Mouse (Mus musculus) midbrain, embryonic 16.5 days (tissue): ENCODE data around the gene Set. TPM values are rescaled to one million over a fixed set of nuclear protein-coding genes. Genes with fewer than 3 reads are reported as not detected.

ENCODE experiments used
- ATAC-seq: fragments of 200-750 bp; cut with Nextera tagmentation; 2 replicates; pipeline ENCODE4 v1.8.0; 2017; ENCODE audit warnings: moderate TSS enrichment
- H3K27ac ChIP-seq: fragments of 300-500 bp; sonication (generic); 2 replicates; pipeline ENCODE4 v1.5.1; 2014; ENCODE audit warnings: mild to moderate bottlenecking, low read length, mixed read lengths
- H3K27me3 ChIP-seq: fragments of 300-500 bp; sonication (generic); 2 replicates; pipeline ENCODE4 v1.6.1; 2014; ENCODE audit warnings: low read depth, low read length, mixed read lengths; ENCODE audit not compliant: control insufficient read depth, insufficient read depth
- H3K36me3 ChIP-seq: fragments of 300-500 bp; sonication (generic); 2 replicates; pipeline ENCODE4 v1.6.1; 2014; ENCODE audit warnings: mild to moderate bottlenecking, low read length, moderate library complexity, mixed read lengths; ENCODE audit not compliant: control insufficient read depth, insufficient read depth
- H3K4me1 ChIP-seq: fragments of 300-500 bp; sonication (generic); 2 replicates; pipeline ENCODE4 v1.6.1; 2014; ENCODE audit warnings: mild to moderate bottlenecking, low read length, mixed read lengths; ENCODE audit not compliant: control insufficient read depth, insufficient read depth
- H3K4me2 ChIP-seq: fragments of 300-500 bp; sonication (generic); 2 replicates; pipeline ENCODE4 v1.6.1; 2014; ENCODE audit warnings: mild to moderate bottlenecking, low read length, mixed read lengths
- H3K4me3 ChIP-seq: fragments of 300-500 bp; sonication (generic); 2 replicates; pipeline ENCODE4 v1.5.1; 2014; ENCODE audit warnings: low read depth, mild to moderate bottlenecking, low read length, moderate library complexity, mixed read lengths
- H3K9ac ChIP-seq: fragments of 300-500 bp; sonication (generic); 2 replicates; pipeline ENCODE4 v1.6.1; 2014; ENCODE audit warnings: low read depth, low read length, mixed read lengths
- H3K9me3 ChIP-seq: fragments of 300-500 bp; sonication (generic); replicated peaks from 2 replicates; pipeline ENCODE4 v1.6.1; 2014; ENCODE audit warnings: mild to moderate bottlenecking, low read length, mixed read lengths; ENCODE audit not compliant: control insufficient read depth, poor library complexity, severe bottlenecking
- WGBS: fragments of 180-500 bp; shearing (Covaris S2); extraction: QIAGEN DNeasy Blood & Tissue Kit; methylation state at CpG from one replicate; pipeline ENCODE4 v1.1.7; 2014; 5-methylcytosine and 5-hydroxymethylcytosine counted together
- polyA plus RNA-seq: library from polyadenylated mRNA; unstranded; fragments of >200 nt; fragmentation: Nextera tagmentation; extraction: Ambion mirVana; gene quantifications from 2 replicates; pipeline ENCODE4 v1.2.1, GENCODE M21; 2015

Set gene
- polyA plus RNA-seq, 1 experiment from 2014 or later = 314 TPM

DNA sequence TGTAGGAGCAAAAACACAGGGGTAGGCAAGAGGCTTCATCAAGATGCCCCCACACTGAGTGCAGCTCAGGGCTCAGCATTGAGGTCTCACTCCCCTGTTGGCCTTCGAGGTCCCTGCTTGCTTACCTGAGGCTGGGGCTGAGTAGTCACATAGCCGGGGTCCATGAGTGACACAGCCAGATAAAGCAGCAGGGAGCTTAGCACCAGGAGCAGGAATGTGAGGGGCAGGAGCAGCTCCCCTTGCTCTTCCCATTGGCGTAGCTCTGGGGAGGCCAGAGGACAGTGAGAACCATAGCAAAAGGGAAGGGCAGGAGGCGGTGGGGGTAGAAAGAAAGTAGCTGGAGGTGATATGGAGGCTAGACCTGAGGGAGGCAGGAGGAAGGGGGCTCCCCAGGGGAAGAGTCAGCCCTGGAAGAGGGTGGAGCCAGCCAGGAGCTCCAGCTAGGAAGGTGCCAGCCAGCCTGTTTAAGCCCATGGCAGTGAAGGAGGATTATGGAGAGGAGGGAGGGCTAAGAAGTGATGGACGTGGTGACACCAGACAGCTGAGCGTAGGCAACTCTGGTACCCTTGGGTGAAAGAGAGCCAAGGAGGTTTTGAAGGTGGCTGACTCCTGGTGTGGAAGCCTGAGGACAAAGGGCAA lies 35.2 kb downstream of the Set start:
- Histone ChIP-seq H3K27me3 (no peaks in the 10 kb centered on the region), H3K4me1 (peaks cover 12% of the 10 kb centered on the region), H3K36me3 (peaks cover 3% of the 10 kb centered on the region; the same call in 1 of the 2 replicates), H3K4me2 (peak overlapping the region; percentile 93), H3K9ac (no peak overlapping the region), H3K4me3 (peak overlapping the region; percentile 65; the same call in 1 of the 2 replicates), H3K9me3 (no peaks in the 10 kb centered on the region), H3K27ac (no peak overlapping the region)
- no peak for ATAC-seq
- WGBS = 57% methylated on average over 6 of the region's 6 CpGs

GRCm38 (mm10) chr2:30093471-30094207 lies 36.5 kb downstream of the Set start, which contains the start of gene Zdhhc12:
Gene Zdhhc12, minus strand, starts transcription at chr2:30093648.
- peaks cover 12% of the 10 kb centered on the region for H3K4me1 ChIP-seq
- no peaks in the 10 kb centered on the region for H3K27me3 ChIP-seq
- ATAC-seq = peak; percentile 97
- H3K9me3 ChIP-seq = no peaks in the 10 kb centered on the region
- H3K4me2 ChIP-seq = peak within 1 kb of the TSS; percentile 93
- 0% methylated on average over 49 of the region's 51 CpGs for WGBS
- H3K9ac ChIP-seq = peak within 1 kb of the TSS; percentile 71
- H3K36me3 ChIP-seq = peaks cover 6% of the 10 kb centered on the region; the same call in 1 of the 2 replicates
- peak within 1 kb of the TSS; percentile 57 for H3K27ac ChIP-seq
- H3K4me3 ChIP-seq = peak within 1 kb of the TSS; percentile 65

DNA sequence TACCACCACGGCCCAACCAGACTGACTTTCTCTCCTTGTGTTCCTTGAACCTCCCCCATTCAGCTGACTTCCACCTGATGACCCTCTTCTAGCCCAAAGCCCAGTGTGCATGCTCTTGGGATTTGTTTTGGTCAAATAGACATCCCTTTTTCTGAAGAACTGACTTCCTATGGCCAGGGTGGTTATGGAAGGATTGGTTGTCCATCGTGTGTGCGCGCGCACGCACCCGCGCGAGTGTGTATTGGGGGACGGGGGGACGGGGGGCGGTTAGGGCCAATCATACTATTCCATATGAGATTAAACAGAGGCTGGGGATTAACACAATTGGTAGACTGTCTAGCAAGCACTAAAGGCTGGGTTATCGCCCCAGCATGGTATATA lies 37.0 kb downstream of the Set start:
- H3K27me3 ChIP-seq = no peaks in the 10 kb centered on the region
- WGBS = 3% methylated on average over 13 of the region's 13 CpGs
- no peaks in the 10 kb centered on the region for H3K9me3 ChIP-seq
- peak overlapping the region; percentile 93 for H3K4me2 ChIP-seq
- peaks cover 6% of the 10 kb centered on the region; the same call in 1 of the 2 replicates for H3K36me3 ChIP-seq
- peak; percentile 7 for ATAC-seq
- peak overlapping the region; percentile 71 for H3K9ac ChIP-seq
- peak overlapping the region; percentile 57 for H3K27ac ChIP-seq
- H3K4me1 ChIP-seq = peaks cover 12% of the 10 kb centered on the region
- peak overlapping the region; percentile 65 for H3K4me3 ChIP-seq

GRCm38 (mm10) chr2:30095882-30096527 lies 38.8 kb downstream of the Set start:
- no peak overlapping the region for H3K9ac ChIP-seq
- no peak overlapping the region for H3K4me3 ChIP-seq
- no peak overlapping the region for H3K4me2 ChIP-seq
- 85% methylated on average over 2 of the region's 2 CpGs for WGBS
- no peaks in the 10 kb centered on the region for H3K9me3 ChIP-seq
- H3K36me3 ChIP-seq = peaks cover 8% of the 10 kb centered on the region; the same call in 1 of the 2 replicates
- H3K27ac ChIP-seq = no peak overlapping the region
- no peak for ATAC-seq
- no peaks in the 10 kb centered on the region for H3K27me3 ChIP-seq
- H3K4me1 ChIP-seq = peaks cover 12% of the 10 kb centered on the region

DNA sequence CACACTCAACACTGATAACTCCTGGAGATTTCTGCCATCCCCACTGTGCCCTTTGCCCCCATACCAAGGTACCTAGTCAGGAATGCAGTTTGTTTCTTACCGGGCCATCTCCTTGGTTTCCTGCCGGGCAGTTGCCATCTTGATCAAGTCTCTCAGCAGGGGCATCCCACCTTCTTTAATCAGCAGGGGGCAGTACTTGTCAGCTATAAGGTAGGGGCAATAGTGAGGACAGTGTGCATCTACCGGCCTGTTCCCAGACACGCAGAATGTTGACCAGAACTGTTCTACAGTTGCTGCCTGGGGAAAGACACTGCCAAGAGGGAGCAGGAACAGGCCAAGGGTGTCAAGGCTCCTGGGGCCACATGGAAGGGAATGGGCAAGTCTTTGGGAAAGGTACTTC lies 43.0 kb downstream of the Set start:
- ATAC-seq = no peak
- peaks cover 21% of the 10 kb centered on the region for H3K36me3 ChIP-seq

GRCm38 (mm10) chr2:30106364-30106763 lies 49.2 kb downstream of the Set start:
- H3K36me3 ChIP-seq = peaks cover 45% of the 10 kb centered on the region
- H3K27me3 ChIP-seq = no peaks in the 10 kb centered on the region
- H3K27ac ChIP-seq = no peak overlapping the region
- no peak overlapping the region for H3K9ac ChIP-seq
- no peaks in the 10 kb centered on the region for H3K9me3 ChIP-seq
- no peak overlapping the region for H3K4me3 ChIP-seq
- no peak for ATAC-seq
- no peak overlapping the region for H3K4me2 ChIP-seq
- H3K4me1 ChIP-seq = no peaks in the 10 kb centered on the region

More for the DNA sequence above, 43.0 kb downstream of the Set start:
- no peak overlapping the region for H3K9ac ChIP-seq
- H3K4me2 ChIP-seq = no peak overlapping the region
- no peaks in the 10 kb centered on the region for H3K4me1 ChIP-seq
- no peak overlapping the region for H3K27ac ChIP-seq
- no peaks in the 10 kb centered on the region for H3K27me3 ChIP-seq
- no peak overlapping the region for H3K4me3 ChIP-seq
- H3K9me3 ChIP-seq = no peaks in the 10 kb centered on the region
- 82% methylated on average over 4 of the region's 4 CpGs for WGBS

DNA sequence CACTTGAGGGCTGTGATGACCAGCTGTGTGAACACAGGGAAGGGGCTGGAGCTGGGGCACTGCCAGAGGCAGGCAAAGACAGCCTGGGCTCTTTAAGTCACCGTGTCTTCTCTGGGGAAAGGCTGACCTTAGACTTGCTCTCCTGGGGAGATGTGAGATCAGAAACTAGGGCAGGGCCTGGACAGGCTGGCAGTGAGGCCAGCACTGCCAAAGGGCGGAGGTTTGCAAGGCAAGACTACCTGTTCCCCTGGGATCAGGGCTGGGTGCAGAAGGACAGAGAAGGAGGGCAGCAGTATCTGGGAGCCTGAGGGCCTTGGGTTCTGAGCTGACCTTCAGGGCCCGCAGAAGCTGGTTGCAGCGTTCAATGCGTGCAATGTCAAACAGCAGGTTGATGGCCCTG lies 50.5 kb downstream of the Set start:
- Histone ChIP-seq H3K4me3 (no peak overlapping the region), H3K4me2 (no peak overlapping the region), H3K27me3 (no peaks in the 10 kb centered on the region), H3K36me3 (peaks cover 52% of the 10 kb centered on the region), H3K9ac (no peak overlapping the region), H3K27ac (no peak overlapping the region), H3K9me3 (no peaks in the 10 kb centered on the region), H3K4me1 (no peaks in the 10 kb centered on the region)
- no peak for ATAC-seq
- WGBS = 95% methylated on average over 5 of the region's 5 CpGs

DNA sequence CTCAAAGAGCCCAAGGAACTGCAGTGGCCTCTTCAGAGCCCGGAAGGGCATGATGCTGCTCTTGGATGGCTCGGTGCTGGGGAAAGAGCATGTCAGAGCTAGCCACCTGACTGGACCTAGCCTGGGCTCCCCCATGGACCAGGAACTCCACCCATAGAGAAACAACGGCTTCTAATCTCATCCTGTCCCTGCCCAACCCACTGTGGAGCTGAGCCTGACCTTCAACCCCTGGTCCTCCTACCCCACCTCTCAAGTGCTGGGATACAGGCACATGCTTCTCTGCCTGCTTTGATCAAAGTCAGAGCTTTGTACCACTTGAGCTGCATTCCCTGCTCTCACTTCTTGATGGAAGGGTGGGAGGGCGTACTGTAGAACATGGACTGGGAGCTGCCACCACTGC lies 51.1 kb downstream of the Set start:
- no peak overlapping the region for H3K9ac ChIP-seq
- no peaks in the 10 kb centered on the region for H3K4me1 ChIP-seq
- WGBS = 95% methylated on average over 4 of the region's 4 CpGs
- no peak overlapping the region for H3K4me2 ChIP-seq
- no peak overlapping the region for H3K4me3 ChIP-seq
- no peaks in the 10 kb centered on the region for H3K9me3 ChIP-seq
- no peak for ATAC-seq
- no peaks in the 10 kb centered on the region for H3K27me3 ChIP-seq
- H3K27ac ChIP-seq = no peak overlapping the region
- peaks cover 51% of the 10 kb centered on the region for H3K36me3 ChIP-seq

GRCm38 (mm10) chr2:30111500-30111899 lies 54.3 kb downstream of the Set start:
- 98% methylated on average over 2 of the region's 2 CpGs for WGBS
- Histone ChIP-seq H3K4me2 (no peak overlapping the region), H3K4me1 (no peaks in the 10 kb centered on the region), H3K27ac (no peak overlapping the region), H3K9me3 (no peaks in the 10 kb centered on the region), H3K36me3 (peaks cover 45% of the 10 kb centered on the region), H3K27me3 (no peaks in the 10 kb centered on the region), H3K9ac (no peak overlapping the region), H3K4me3 (no peak overlapping the region)
- no peak for ATAC-seq
